Mouse (Mus musculus) gastrocnemius, adult 18-20 months (tissue): ENCODE measurements around the gene Masp2. TPM values are rescaled to one million over a fixed set of nuclear protein-coding genes. Genes with fewer than 3 reads are reported as not detected.

ENCODE experiments used
- DNase-seq: peaks from one replicate; pipeline ENCODE4 v3.0.0; 2021; ENCODE audit warnings: low spot score
- long read RNA-seq, 2 experiments: library from polyadenylated mRNA; stranded (forward); transcript quantifications; one replicate each; pipeline ENCODE4 v2.0.0; 2021
- total RNA-seq, 2 experiments: library from RNA; stranded (reverse); gene quantifications; 2 replicates each; pipeline ENCODE4 v1.2.3; 2021

Gene Masp2
- total RNA-seq, result under 1 TPM; 0.16 to 0.64 TPM
- long read RNA-seq, experiment 1, result 0 reads
- long read RNA-seq, experiment 2, partial matches to known transcripts, result 0 of 1 reads
- long read RNA-seq, experiment 2, other reads (novel, unspliced or antisense), result 1 of 1 reads

GRCm38 (mm10) chr4:148602357-148603120, at the start of gene Masp2:
Masp2 (plus strand) TSS chr4:148602554.
- no peak for DNase-seq

GRCm38 (mm10) chr4:148557766-148558165, 44.6 kb upstream of the Masp2 start:
- no peak for DNase-seq

DNA sequence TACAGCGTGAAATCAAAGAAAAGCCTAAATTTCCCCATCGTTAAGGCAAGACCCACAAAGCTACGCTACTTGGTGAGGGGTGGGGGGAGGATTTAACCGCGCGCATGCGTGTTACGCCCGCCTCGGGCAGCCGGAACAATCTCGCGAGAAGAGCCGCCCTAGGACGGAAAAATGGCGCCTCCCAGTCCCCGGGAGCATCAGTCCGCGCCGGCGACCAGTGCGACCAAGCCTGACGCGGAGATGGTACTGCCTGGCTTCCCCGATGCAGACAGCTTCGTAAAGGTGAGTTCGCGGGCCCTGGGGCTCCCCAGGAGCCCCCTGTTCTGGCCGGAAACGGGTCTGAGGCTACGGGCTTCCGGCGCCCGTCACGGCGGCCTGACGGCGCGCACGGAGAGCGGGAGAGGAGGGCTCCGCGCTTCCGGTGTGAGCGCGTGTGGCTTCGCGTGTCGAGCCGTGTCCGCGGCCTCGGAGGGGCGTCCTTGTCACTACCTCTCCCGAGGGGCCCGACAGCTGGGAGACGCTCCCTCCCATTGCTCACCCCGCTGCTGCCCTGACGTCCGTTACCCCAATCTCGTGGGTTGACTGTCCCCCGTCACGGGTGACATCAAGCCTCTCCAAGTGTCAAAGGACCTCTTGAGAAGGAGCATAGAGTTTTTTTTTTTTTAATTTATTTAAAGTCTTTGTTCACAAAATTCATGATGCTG, 43.9 kb upstream of the Masp2 start, which contains the start of gene Exosc10:
Exosc10 (plus strand) TSS at position 133 of the 704 bp plus-strand sequence.
- peak; percentile 89 for DNase-seq

DNA sequence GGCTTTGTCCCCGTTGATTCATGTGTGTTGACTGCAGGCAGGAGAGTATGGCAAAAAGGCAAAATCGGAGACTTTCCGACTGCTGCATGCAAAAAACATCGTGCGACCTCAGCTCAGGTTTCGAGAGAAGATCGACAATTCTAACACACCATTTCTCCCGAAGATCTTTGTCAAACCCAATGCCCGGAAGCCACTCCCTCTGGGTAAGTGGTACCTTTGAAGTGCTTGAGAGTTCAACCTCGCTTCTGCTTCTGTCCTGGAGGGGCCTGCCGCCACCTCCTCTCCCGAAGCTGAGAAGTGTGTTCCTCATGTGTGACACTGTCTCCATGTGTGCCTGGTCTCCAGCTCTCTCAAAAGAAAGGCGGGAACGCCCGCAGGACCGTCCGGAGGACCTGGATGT, 39.7 kb upstream of the Masp2 start:
- no peak for DNase-seq

GRCm38 (mm10) chr4:148563595-148563994, 38.8 kb upstream of the Masp2 start:
- DNase-seq, result no peak

GRCm38 (mm10) chr4:148570138-148570537, 32.2 kb upstream of the Masp2 start:
- no peak for DNase-seq

- DNase-seq, result no peak
Observed at GRCm38 (mm10) chr4:148570693-148571295, 31.6 kb upstream of the Masp2 start.

DNA sequence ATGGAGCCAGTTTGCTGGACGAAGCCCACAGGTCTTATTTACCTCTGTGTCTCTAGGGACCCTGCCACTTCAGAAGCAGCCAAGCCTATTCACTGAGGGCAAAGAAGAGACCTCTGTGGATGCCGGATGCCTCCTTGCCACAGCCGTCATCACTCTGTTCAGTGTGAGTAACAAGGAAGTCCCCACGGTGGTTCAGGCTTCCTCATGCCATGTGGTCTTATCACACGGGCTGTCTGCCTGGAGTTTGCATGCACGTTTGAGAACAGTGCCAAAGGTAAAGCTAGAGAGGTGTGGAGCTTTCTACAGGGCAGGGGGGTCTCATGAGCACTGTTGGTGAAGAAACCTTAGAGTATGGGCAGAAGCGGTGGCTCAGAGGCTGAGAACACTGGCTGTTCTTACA, 29.1 kb upstream of the Masp2 start:
- no peak for DNase-seq

- no peak for DNase-seq
Observed at GRCm38 (mm10) chr4:148580765-148581164, 21.6 kb upstream of the Masp2 start.

DNA sequence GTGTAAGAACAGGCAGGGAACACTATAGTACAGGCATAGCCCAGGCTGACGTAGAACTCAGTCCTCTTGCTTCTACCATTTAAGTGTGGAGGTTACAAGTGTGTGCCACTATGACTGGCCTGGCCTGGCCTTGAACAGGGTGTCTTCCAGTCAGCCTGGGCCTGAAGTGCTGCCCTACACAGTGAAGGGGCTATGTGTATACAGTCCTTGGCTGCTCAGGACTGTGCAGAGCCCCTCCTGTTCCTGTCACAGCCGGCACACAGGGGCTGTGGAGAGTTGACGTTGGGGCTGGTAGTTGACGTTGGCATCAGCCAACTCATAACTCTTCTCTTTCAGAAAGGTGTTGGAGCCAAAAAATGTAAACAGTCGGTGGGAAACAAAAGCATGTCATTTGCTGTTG, 20.9 kb upstream of the Masp2 start:
- no peak for DNase-seq

GRCm38 (mm10) chr4:148583257-148583656, 19.1 kb upstream of the Masp2 start:
- no peak for DNase-seq

GRCm38 (mm10) chr4:148586648-148587047, 15.7 kb upstream of the Masp2 start:
- DNase-seq, result no peak

DNA sequence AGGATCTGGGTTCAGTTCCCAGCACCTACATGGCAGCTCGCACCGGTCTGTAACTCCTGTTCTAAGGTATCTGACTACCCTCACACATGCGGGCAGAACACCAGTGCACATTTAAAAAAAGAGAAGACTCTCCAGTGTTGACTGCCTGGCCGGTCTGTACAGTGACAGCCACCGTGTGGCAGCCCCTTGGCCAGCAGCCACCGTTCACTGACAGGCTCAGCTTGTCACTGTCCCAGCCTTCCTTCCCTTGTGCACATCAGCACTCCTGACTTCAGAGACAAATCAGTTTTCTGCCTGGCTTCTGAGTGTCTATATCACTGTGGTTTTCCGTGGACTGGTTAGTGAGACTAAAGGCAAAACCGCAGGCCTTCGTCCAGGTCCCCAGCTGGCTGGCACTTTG, 13.6 kb upstream of the Masp2 start:
- DNase-seq, result no peak

DNA sequence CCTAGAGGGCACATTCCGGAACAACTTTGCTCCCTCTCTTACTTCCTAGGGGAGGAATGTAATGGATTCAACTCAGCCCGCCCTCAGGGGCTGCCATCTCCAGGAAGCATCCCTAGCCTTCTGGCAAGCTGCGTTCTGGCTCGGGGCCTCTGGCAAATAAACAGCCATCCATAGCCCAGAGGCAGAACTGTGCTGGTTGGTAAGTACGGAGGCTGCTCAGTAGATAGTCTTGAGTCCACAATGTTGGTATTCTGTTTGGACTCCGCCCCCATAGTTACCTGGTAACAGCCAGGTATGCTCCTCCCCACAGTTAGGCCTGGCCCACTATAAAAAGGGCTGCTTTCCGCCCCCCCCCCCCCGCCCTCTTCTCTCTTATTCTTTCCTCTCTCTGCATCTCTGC, 12.8 kb upstream of the Masp2 start:
- DNase-seq, result no peak

- no peak for DNase-seq
Observed at GRCm38 (mm10) chr4:148590421-148591170, 11.8 kb upstream of the Masp2 start.

DNA sequence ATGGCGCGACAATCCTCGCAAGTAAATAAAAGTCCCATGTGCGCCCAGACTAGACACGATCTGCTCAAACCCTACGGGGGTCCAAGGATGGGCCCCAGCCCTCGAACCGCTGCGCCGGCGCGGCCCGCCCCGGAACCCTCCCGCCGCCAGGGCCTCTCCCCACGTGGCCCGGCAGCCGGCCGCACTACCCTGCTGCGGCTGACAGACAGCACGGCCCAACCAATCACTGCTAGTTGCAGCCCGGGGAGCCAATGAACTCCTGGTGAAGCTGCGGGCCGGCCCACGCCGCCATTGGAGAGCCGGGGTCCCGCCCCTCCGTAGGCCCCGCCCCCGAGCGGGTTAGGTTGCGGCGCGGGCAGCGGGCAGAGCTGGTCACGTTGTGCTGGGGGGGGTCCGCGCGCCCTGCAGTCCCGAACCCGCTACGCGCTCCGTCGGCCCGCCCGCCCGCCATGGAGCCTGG, 11.2 kb upstream of the Masp2 start, which contains the start of gene Srm:
Srm (plus strand) TSS at position 333 of the 460 bp plus-strand sequence.
- peak; percentile 97 for DNase-seq

DNA sequence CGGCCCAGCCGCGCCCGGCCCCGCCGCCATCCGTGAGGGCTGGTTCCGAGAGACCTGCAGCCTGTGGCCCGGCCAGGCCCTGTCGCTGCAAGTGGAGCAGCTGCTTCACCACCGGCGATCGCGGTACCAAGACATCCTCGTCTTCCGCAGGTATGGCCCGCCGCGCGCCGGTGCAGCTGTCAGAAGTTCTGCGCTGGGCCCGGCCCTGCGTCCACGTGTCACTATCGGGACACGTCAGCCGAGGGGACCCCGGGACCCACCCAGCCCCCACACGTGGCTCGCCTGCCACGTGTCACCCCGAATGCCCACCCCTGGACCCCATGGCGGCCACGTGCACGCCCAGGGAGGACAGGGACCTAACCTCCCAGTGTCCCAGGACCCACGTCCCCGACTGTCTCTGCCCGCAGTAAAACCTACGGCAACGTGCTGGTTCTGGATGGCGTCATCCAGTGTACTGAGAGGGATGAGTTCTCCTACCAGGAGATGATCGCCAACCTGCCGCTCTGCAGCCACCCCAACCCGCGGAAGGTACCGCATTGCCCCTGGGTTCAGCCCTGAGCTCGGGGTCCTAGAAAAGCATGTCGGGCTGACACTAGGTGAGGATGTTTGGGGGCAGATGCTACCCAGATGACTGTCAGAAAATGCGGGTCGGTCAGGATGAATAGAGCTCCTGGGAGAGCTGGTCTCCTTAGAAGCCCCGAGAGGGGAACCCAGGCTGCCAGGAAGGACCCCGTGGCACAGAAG, 10.5 kb upstream of the Masp2 start:
- DNase-seq, result peak; percentile 15

- no peak for DNase-seq
Observed at GRCm38 (mm10) chr4:148593996-148594395, 8.4 kb upstream of the Masp2 start.

- no peak for DNase-seq
Observed at GRCm38 (mm10) chr4:148595916-148596315, 6.4 kb upstream of the Masp2 start.

DNA sequence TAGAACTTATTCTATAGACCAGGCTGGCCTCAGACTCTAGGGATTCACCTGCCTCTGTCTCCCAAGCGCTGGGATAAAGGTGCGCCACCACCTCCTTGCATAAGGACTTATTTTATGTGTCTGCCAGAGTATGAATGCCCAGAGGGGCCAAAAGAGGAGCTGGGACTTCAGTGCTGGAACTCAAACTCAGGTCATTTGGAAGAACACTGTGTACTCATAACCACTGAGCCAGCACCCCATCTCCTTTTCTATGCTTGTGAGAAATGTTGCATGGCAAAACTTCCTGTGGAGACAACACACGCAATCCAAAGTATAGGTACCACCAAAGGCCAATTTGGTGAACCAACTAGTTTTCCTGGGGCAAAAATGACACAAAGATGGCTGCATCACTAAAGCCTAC, 5.6 kb upstream of the Masp2 start:
- no peak for DNase-seq

GRCm38 (mm10) chr4:148598826-148599225, 3.5 kb upstream of the Masp2 start:
- no peak for DNase-seq
